Mouse (Mus musculus): ENCODE results near the gene Il7r. TPM values are rescaled to one million over a fixed set of nuclear protein-coding genes. Genes with fewer than 3 reads are reported as not detected.
"Not testable (repeated sequence)": the region's sequence is repeated elsewhere in the genome, so short reads cannot be mapped to it uniquely, and the experiment has no call there.

The Il7r gene
- total and polyA plus RNA-seq, 2 experiments from 2014 or later = 0.04 TPM; not detected in 1

DNA sequence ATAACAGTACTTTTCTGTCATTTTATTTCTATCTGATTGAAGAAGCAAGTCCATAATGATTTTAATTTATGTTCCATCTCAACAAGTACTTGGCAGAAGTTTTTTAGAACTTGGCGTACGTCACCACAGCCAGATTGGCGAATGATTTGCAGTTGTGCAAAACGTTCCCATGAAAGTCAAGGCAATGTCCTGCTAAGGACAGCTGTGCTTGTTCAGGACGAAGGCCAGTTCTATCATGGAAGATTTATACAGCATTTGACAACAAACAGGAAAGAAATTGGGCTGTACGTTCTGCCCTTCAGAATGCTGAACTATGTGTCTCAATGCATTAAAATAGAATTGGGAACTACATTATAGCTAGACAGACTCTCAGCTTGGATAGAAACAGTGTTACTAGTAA, 35.4 kb upstream of the Il7r start:
- H3K9me3 ChIP-seq (ENCODE audit: low read length) = no peaks in the 10 kb centered on the region
- DNase-seq (ENCODE audit: low spot score) = no peak
- no peak overlapping the region for H3K27ac ChIP-seq
- no peak overlapping the region for H3K9ac ChIP-seq (replicated peaks; ENCODE audit: low read length)
- no peaks in the 10 kb centered on the region for H3K4me1 ChIP-seq (ENCODE audit: insufficient read depth, low read length)
- no peak for ATAC-seq
- no peaks in the 10 kb centered on the region for H3K36me3 ChIP-seq (ENCODE audit: insufficient read depth, low read length)
- TF ChIP-seq CTCF (IDR thresholded peaks at IDR 0.05; ENCODE audit: low read depth) = no peak
- no peak overlapping the region for H3K4me3 ChIP-seq (ENCODE audit: low read length)
- H3K27me3 ChIP-seq (ENCODE audit: insufficient read depth, low read length) = no peaks in the 10 kb centered on the region
- WGBS = 74% methylated on average over 6 of the region's 6 CpGs
- H3K4me2 ChIP-seq (ENCODE audit: low read depth, low read length) = no peak overlapping the region

DNA sequence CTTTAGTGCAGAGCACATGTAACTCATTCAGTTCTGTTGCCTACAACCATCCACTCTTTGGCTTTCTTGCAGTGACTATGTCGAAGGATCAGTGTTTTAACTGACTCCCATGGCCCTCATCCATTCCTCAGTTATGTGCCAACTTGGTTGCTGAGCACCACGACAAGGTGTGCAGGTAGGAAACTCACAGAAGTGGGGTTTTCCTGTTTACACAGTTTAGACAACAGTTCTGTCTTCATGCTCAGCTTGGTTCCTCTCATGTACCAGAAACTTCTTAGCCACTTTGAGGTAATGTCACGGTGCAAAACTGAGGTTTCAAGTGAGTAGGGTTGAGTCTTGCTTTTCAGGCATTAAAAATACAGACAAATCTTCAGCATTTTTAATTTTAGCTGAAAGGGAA, 34.2 kb upstream of the Il7r start:
- WGBS = 84% methylated on average over 3 of the region's 3 CpGs
- Histone ChIP-seq H3K9ac (replicated peaks; ENCODE audit: low read length) (no peak overlapping the region), H3K4me3 (ENCODE audit: low read length) (no peak overlapping the region), H3K9me3 (ENCODE audit: low read length) (no peaks in the 10 kb centered on the region), H3K27me3 (ENCODE audit: insufficient read depth, low read length) (no peaks in the 10 kb centered on the region), H3K4me1 (ENCODE audit: insufficient read depth, low read length) (no peaks in the 10 kb centered on the region), H3K36me3 (ENCODE audit: insufficient read depth, low read length) (no peaks in the 10 kb centered on the region), H3K4me2 (ENCODE audit: low read depth, low read length) (no peak overlapping the region), H3K27ac (no peak overlapping the region)
- DNase-seq (ENCODE audit: low spot score) (no peak), ATAC-seq (no peak)
- TF ChIP-seq CTCF (IDR thresholded peaks at IDR 0.05; ENCODE audit: low read depth) = no peak

DNA sequence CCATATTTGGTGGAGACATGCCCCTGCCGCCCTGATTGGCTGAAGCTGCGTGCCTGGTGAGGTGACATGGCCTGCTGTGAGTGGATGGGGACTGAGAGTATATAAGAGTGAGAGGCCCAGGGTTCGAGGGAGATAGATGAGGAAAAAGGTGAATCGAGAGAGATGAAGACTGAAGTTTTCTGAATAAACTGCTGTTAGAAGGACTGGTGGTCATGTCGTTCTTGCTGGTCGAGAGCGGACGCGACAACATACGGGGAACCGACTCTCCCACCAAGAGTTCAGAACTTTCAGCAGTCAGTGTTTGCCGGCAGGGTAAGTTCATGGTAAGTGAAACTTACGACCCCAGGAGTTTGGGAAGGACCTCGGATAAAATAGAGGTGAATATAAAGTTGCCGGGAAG, 27.3 kb upstream of the Il7r start:
- not testable (repeated sequence) for H3K27me3 ChIP-seq (ENCODE audit: insufficient read depth, low read length); H3K9ac ChIP-seq (replicated peaks; ENCODE audit: low read length); H3K4me1 ChIP-seq (ENCODE audit: insufficient read depth, low read length); DNase-seq (ENCODE audit: low spot score); ATAC-seq; H3K36me3 ChIP-seq (ENCODE audit: insufficient read depth, low read length); H3K9me3 ChIP-seq (ENCODE audit: low read length); H3K27ac ChIP-seq; H3K4me3 ChIP-seq (ENCODE audit: low read length); H3K4me2 ChIP-seq (ENCODE audit: low read depth, low read length)
- WGBS = 90% methylated on average over 13 of the region's 15 CpGs

DNA sequence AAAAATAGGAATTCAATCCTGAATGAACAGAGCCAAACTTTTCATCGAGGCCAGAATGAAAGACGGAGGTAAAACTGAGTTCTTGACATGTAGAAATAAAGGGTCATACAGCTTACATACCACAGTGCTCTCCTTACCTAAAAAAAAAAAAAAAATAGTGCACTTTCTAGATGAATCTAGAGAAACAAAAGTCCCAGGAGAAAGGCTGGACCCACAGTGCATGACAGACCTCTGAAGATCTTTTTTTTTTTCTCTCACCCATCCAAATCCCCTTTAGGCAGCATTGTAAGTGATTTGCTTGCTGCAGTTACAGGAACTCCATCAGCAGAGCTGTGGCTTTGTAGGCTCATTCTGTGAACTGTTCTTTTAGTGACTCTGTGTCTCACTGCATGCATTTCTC, 19.0 kb upstream of the Il7r start:
- H3K27ac ChIP-seq = no peak overlapping the region
- H3K4me1 ChIP-seq (ENCODE audit: insufficient read depth, low read length) = no peaks in the 10 kb centered on the region
- 89% methylated on average over 2 of the region's 2 CpGs for WGBS

DNA sequence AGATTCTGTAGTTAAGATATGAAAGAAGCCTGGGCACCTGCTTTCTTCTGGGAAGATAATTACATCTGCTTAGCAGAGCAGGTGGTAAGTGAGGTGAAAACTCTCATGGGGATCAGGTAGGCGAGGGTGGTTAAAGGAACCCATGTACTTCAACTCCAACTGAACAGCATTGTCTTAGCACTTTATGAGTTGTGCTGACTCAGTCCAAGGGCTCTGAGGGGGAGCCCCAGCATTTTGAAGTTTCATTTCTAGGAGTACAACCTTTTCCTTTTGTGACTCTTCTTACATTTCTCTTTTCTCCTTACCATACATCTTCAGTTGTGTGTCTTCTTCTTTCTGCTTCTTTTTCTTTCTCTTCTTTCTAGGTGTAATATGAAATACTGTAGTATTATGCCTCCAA, 5.2 kb upstream of the Il7r start:
- H3K27ac ChIP-seq = no peak overlapping the region
- no peaks in the 10 kb centered on the region for H3K27me3 ChIP-seq (ENCODE audit: insufficient read depth, low read length)
- no peak for TF ChIP-seq CTCF (IDR thresholded peaks at IDR 0.05; ENCODE audit: low read depth)
- no peaks in the 10 kb centered on the region for H3K36me3 ChIP-seq (ENCODE audit: insufficient read depth, low read length)
- H3K4me2 ChIP-seq (ENCODE audit: low read depth, low read length) = no peak overlapping the region
- ATAC-seq (no peak), DNase-seq (ENCODE audit: low spot score) (no peak)
- no peaks in the 10 kb centered on the region for H3K9me3 ChIP-seq (ENCODE audit: low read length)
- H3K4me3 ChIP-seq (ENCODE audit: low read length) = no peak overlapping the region
- no peak overlapping the region for H3K9ac ChIP-seq (replicated peaks; ENCODE audit: low read length)
- no peaks in the 10 kb centered on the region for H3K4me1 ChIP-seq (ENCODE audit: insufficient read depth, low read length)
- WGBS = 79% methylated on average over 1 of the region's 1 CpGs

More for the DNA sequence above, 19.0 kb upstream of the Il7r start:
- H3K4me2 ChIP-seq (ENCODE audit: low read depth, low read length) = no peak overlapping the region
- TF ChIP-seq CTCF (IDR thresholded peaks at IDR 0.05; ENCODE audit: low read depth) = no peak
- no peak overlapping the region for H3K9ac ChIP-seq (replicated peaks; ENCODE audit: low read length)
- DNase-seq (ENCODE audit: low spot score) (no peak), ATAC-seq (no peak)
- H3K36me3 ChIP-seq (ENCODE audit: insufficient read depth, low read length) = no peaks in the 10 kb centered on the region
- H3K4me3 ChIP-seq (ENCODE audit: low read length) = no peak overlapping the region
- no peaks in the 10 kb centered on the region for H3K27me3 ChIP-seq (ENCODE audit: insufficient read depth, low read length)
- no peaks in the 10 kb centered on the region for H3K9me3 ChIP-seq (ENCODE audit: low read length)

DNA sequence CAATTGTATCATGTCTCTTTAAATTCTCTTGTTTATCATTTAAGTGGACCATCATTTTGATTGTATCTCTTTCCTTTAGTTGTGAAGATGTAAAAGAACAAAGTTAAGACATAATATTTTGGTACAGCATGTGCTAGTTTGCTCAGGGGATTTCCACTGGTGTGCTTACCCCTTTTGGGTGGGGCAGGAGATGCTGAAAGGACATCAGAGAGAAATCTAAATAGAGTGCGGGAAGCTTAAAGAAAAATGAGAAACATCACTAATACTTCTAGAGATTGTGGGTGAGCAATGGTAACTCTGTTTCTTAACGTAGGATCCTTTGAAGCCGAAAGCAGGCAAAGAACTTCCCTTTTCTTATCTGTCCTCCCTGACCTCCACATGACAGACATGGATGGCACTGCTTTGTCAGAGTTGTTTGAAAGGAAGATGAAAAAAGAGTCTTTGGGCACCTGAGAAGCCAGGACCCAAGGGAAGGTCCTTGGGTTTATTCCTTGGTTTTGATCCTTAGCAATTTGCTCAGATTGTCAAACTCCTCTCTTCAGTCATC, 3.5 kb upstream of the Il7r start:
- TF ChIP-seq CTCF (IDR thresholded peaks at IDR 0.05; ENCODE audit: low read depth) = no peak
- Histone ChIP-seq H3K4me1 (ENCODE audit: insufficient read depth, low read length) (no peaks in the 10 kb centered on the region), H3K4me3 (ENCODE audit: low read length) (no peak overlapping the region), H3K27ac (no peak overlapping the region), H3K36me3 (ENCODE audit: insufficient read depth, low read length) (no peaks in the 10 kb centered on the region), H3K9ac (replicated peaks; ENCODE audit: low read length) (no peak overlapping the region), H3K4me2 (ENCODE audit: low read depth, low read length) (no peak overlapping the region), H3K9me3 (ENCODE audit: low read length) (no peaks in the 10 kb centered on the region), H3K27me3 (ENCODE audit: insufficient read depth, low read length) (no peaks in the 10 kb centered on the region)
- no peak for ATAC-seq
- WGBS = 89% methylated on average over 3 of the region's 3 CpGs
- DNase-seq (ENCODE audit: low spot score) = no peak

DNA sequence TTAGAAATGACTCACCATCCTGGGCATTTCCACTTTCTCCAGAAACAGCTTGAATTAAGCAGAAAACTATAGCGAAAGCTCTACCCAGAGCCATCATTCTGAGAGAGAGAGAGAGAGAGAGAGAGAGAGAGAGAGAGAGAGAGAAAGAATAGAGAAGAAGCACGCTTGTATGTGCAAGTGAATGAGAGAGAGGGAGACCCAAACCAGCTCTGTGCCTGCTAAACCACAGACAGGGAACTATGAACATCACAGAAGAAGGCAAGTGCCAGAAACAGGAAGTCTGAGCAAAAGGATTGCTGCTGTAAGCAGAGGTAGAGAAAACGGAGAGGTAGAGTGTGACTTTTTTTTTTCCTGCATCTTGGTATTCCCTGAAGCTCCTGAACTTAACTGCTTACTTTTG, 330 bp downstream of the Il7r start:
- H3K9me3 ChIP-seq (ENCODE audit: low read length) = no peaks in the 10 kb centered on the region
- H3K27me3 ChIP-seq (ENCODE audit: insufficient read depth, low read length) = no peaks in the 10 kb centered on the region
- DNase-seq (ENCODE audit: low spot score) = no peak
- H3K9ac ChIP-seq (replicated peaks; ENCODE audit: low read length) = no peak overlapping the region
- H3K4me2 ChIP-seq (ENCODE audit: low read depth, low read length) = no peak overlapping the region
- TF ChIP-seq CTCF (IDR thresholded peaks at IDR 0.05; ENCODE audit: low read depth) = no peak
- no peaks in the 10 kb centered on the region for H3K36me3 ChIP-seq (ENCODE audit: insufficient read depth, low read length)
- no peak for ATAC-seq
- 87% methylated on average over 3 of the region's 3 CpGs for WGBS
- H3K4me1 ChIP-seq (ENCODE audit: insufficient read depth, low read length) = no peaks in the 10 kb centered on the region
- H3K4me3 ChIP-seq (ENCODE audit: low read length) = no peak overlapping the region
- H3K27ac ChIP-seq = no peak overlapping the region

Measured in hindbrain, postnatal 0 days (tissue).